Mouse (Mus musculus): ENCODE results near the gene Ccdc85c.

DNA sequence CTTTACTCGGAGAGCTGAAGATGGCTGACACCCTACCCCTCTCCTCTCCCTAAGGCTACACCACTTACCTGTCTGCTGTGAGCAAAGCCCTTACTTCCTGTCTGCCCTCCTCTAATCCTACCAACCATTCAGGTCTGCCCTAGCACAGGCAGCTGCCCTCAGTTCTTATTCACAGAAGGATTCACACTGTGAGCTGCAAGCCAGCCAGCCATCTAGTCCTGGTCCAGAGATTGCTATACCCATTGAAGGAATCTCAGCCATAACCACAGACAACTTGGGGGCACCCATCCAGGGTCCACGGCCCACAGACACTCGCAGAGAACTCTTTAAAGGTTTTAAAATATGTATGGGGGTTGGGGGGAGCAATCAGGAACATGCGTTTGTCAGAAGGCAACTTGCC lies 11.2 kb upstream of the Ccdc85c start:
- TF ChIP-seq TCF12 (IDR thresholded peaks at IDR 0.05; ENCODE audit: low read depth, low read length) = no peak
- no peak for TF ChIP-seq HCFC1 (IDR thresholded peaks at IDR 0.05; ENCODE audit: low read depth, low read length)
- no peak for TF ChIP-seq ETS1 (conservative IDR thresholded peaks at IDR 0.05; ENCODE audit: low read depth, low read length)
- TF ChIP-seq POLR2A (IDR thresholded peaks at IDR 0.05; ENCODE audit: low read depth, low read length) = no peak
- no peak for TF ChIP-seq JUN (IDR thresholded peaks at IDR 0.05; ENCODE audit: insufficient read depth, low read depth, low read length)
- TF ChIP-seq CTCF (conservative IDR thresholded peaks at IDR 0.05 in 1 of 2, IDR thresholded peaks at IDR 0.05 in 1 of 2; ENCODE audit: low read depth in 2 of 2, low read length in 2 of 2) = no peak
- no peak for TF ChIP-seq CHD1 (IDR thresholded peaks at IDR 0.05; ENCODE audit: low read depth, low read length)
- TF ChIP-seq ELF1 (IDR thresholded peaks at IDR 0.05; ENCODE audit: low read depth, low read length) = no peak
- no peak for TF ChIP-seq EP300 (IDR thresholded peaks at IDR 0.05; ENCODE audit: low read length)
- no peak for TF ChIP-seq ZNF384 (IDR thresholded peaks at IDR 0.05; ENCODE audit: low read depth, low read length)

All from CH12.LX (cell line).